Mouse (Mus musculus) stomach, postnatal 0 days (tissue): ENCODE data around the gene Enpep.

Source experiments
- CTCF ChIP-seq: IDR thresholded peaks from 2 replicates; pipeline ENCODE4 v1.5.1; 2016; ENCODE audit warnings: antibody characterized with exemption, low read depth, mild to moderate bottlenecking, moderate library complexity
- EP300 ChIP-seq: optimal IDR thresholded peaks from 2 replicates; pipeline ENCODE3; 2016; ENCODE audit warnings: antibody characterized with exemption

DNA sequence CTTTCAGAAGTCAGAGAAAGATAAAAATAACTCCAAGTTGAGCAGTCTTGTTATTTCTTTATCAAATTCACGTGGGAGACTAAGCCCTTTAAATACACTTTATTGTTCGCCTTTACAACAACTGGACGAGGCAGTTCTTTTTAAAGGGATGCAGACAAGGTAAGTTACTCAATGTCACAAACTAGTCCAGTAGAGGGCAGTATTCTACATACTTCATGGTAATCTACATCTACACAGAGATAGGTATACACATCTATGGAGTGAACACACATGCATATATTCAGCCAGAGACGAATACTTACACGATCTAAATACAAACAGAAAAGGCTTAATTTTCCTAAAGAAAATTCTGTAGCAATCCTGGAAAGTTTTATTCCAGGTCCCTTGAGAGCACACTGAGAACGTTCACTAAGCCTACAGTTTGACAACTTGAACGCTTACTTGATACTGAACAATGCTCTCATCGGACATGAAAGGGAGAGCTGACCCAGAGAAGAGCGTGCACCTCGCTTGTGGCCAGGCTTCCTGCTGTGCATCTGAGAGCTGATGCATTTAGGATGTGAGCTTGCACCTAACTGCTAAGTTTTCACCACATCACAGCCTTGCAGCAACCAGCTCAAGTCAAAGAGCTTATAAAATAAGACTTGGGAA lies 24.3 kb downstream of the Enpep start:
- TF ChIP-seq CTCF (peak; percentile 82), EP300 (no peak)
